Mouse (Mus musculus): ENCODE data around the gene Smad1. TPM values are rescaled to one million over a fixed set of nuclear protein-coding genes. Genes with fewer than 3 reads are reported as not detected.

Gene Smad1
- polyA plus RNA-seq, 1 experiment from 2014 or later, result 64.2 TPM

GRCm38 (mm10) chr8:79323121-79323520 lies 76.2 kb downstream of the Smad1 start:
- ATAC-seq (no peak), DNase-seq (ENCODE audit: low spot score) (no peak)
- H3K36me3 ChIP-seq (ENCODE audit: control insufficient read depth, insufficient read depth, low read length), result no peaks in the 10 kb centered on the region
- no peak overlapping the region for H3K9ac ChIP-seq (ENCODE audit: low read length)
- 75% methylated on average over 7 of the region's 7 CpGs for WGBS
- no peaks in the 10 kb centered on the region for H3K27me3 ChIP-seq (replicated peaks; ENCODE audit: control insufficient read depth, insufficient read depth, low read length)
- H3K9me3 ChIP-seq (replicated peaks; ENCODE audit: control insufficient read depth, low read length), result no peaks in the 10 kb centered on the region
- H3K27ac ChIP-seq (ENCODE audit: low read depth, low read length), result no peak overlapping the region
- H3K4me1 ChIP-seq (ENCODE audit: control insufficient read depth, insufficient read depth, low read length), result no peaks in the 10 kb centered on the region
- no peak overlapping the region for H3K4me2 ChIP-seq (ENCODE audit: low read length)
- H3K4me3 ChIP-seq (ENCODE audit: low read depth, low read length), result no peak overlapping the region

- no peak for ATAC-seq
- no peak for DNase-seq (ENCODE audit: low spot score)
- H3K4me3 ChIP-seq (ENCODE audit: low read depth, low read length), result no peak overlapping the region
- H3K9me3 ChIP-seq (replicated peaks; ENCODE audit: control insufficient read depth, low read length), result no peaks in the 10 kb centered on the region
- H3K4me2 ChIP-seq (ENCODE audit: low read length), result no peak overlapping the region
- no peaks in the 10 kb centered on the region for H3K36me3 ChIP-seq (ENCODE audit: control insufficient read depth, insufficient read depth, low read length)
- H3K9ac ChIP-seq (ENCODE audit: low read length), result no peak overlapping the region
- H3K27ac ChIP-seq (ENCODE audit: low read depth, low read length), result no peak overlapping the region
- H3K4me1 ChIP-seq (ENCODE audit: control insufficient read depth, insufficient read depth, low read length), result no peaks in the 10 kb centered on the region
- no peaks in the 10 kb centered on the region for H3K27me3 ChIP-seq (replicated peaks; ENCODE audit: control insufficient read depth, insufficient read depth, low read length)
- WGBS, result 81% methylated on average over 2 of the region's 2 CpGs
Observed at GRCm38 (mm10) chr8:79310801-79311200, 88.5 kb downstream of the Smad1 start.

- Histone ChIP-seq H3K36me3 (ENCODE audit: control insufficient read depth, insufficient read depth, low read length) (no peaks in the 10 kb centered on the region), H3K27ac (ENCODE audit: low read depth, low read length) (no peak overlapping the region), H3K4me1 (ENCODE audit: control insufficient read depth, insufficient read depth, low read length) (no peaks in the 10 kb centered on the region), H3K27me3 (replicated peaks; ENCODE audit: control insufficient read depth, insufficient read depth, low read length) (no peaks in the 10 kb centered on the region), H3K4me3 (ENCODE audit: low read depth, low read length) (no peak overlapping the region), H3K9me3 (replicated peaks; ENCODE audit: control insufficient read depth, low read length) (no peaks in the 10 kb centered on the region), H3K9ac (ENCODE audit: low read length) (no peak overlapping the region), H3K4me2 (ENCODE audit: low read length) (no peak overlapping the region)
- 70% methylated on average over 5 of the region's 5 CpGs for whole genome bisulfite sequencing
- DNase-seq (ENCODE audit: low spot score) (no peak), ATAC-seq (no peak)
Observed at GRCm38 (mm10) chr8:79305941-79306340, 93.4 kb downstream of the Smad1 start.

- Histone ChIP-seq H3K36me3 (ENCODE audit: control insufficient read depth, insufficient read depth, low read length) (no peaks in the 10 kb centered on the region), H3K9me3 (replicated peaks; ENCODE audit: control insufficient read depth, low read length) (no peaks in the 10 kb centered on the region), H3K27me3 (replicated peaks; ENCODE audit: control insufficient read depth, insufficient read depth, low read length) (no peaks in the 10 kb centered on the region), H3K9ac (ENCODE audit: low read length) (no peak overlapping the region), H3K27ac (ENCODE audit: low read depth, low read length) (no peak overlapping the region), H3K4me3 (ENCODE audit: low read depth, low read length) (no peak overlapping the region), H3K4me1 (ENCODE audit: control insufficient read depth, insufficient read depth, low read length) (no peaks in the 10 kb centered on the region), H3K4me2 (ENCODE audit: low read length) (no peak overlapping the region)
- 82% methylated on average over 3 of the region's 3 CpGs for WGBS
- ATAC-seq (no peak), DNase-seq (ENCODE audit: low spot score) (no peak)
Observed at GRCm38 (mm10) chr8:79301548-79301947, 97.8 kb downstream of the Smad1 start.

- H3K36me3 ChIP-seq (ENCODE audit: control insufficient read depth, insufficient read depth, low read length), result no peaks in the 10 kb centered on the region
- H3K9me3 ChIP-seq (replicated peaks; ENCODE audit: control insufficient read depth, low read length), result no peaks in the 10 kb centered on the region
- no peak for ATAC-seq
- DNase-seq (ENCODE audit: low spot score), result no peak
- no peak overlapping the region for H3K4me3 ChIP-seq (ENCODE audit: low read depth, low read length)
- H3K4me1 ChIP-seq (ENCODE audit: control insufficient read depth, insufficient read depth, low read length), result peaks cover 5% of the 10 kb centered on the region
- no peak overlapping the region for H3K27ac ChIP-seq (ENCODE audit: low read depth, low read length)
- no peaks in the 10 kb centered on the region for H3K27me3 ChIP-seq (replicated peaks; ENCODE audit: control insufficient read depth, insufficient read depth, low read length)
- 88% methylated on average over 5 of the region's 5 CpGs for WGBS
- H3K9ac ChIP-seq (ENCODE audit: low read length), result no peak overlapping the region
- no peak overlapping the region for H3K4me2 ChIP-seq (ENCODE audit: low read length)
Observed at GRCm38 (mm10) chr8:79299704-79300103, 99.6 kb downstream of the Smad1 start.

- Histone ChIP-seq H3K27ac (ENCODE audit: low read depth, low read length) (no peak overlapping the region), H3K4me3 (ENCODE audit: low read depth, low read length) (no peak overlapping the region), H3K36me3 (ENCODE audit: control insufficient read depth, insufficient read depth, low read length) (no peaks in the 10 kb centered on the region), H3K27me3 (replicated peaks; ENCODE audit: control insufficient read depth, insufficient read depth, low read length) (no peaks in the 10 kb centered on the region), H3K9me3 (replicated peaks; ENCODE audit: control insufficient read depth, low read length) (no peaks in the 10 kb centered on the region), H3K9ac (ENCODE audit: low read length) (no peak overlapping the region), H3K4me1 (ENCODE audit: control insufficient read depth, insufficient read depth, low read length) (peaks cover 16% of the 10 kb centered on the region), H3K4me2 (ENCODE audit: low read length) (no peak overlapping the region)
- DNase-seq (ENCODE audit: low spot score) (peak; percentile 80), ATAC-seq (no peak)
- WGBS, result 24% methylated on average over 3 of the region's 3 CpGs
Observed at GRCm38 (mm10) chr8:79297763-79298162, 101.6 kb downstream of the Smad1 start.

GRCm38 (mm10) chr8:79295276-79296105 lies 103.8 kb downstream of the Smad1 start:
- H3K4me2 ChIP-seq (ENCODE audit: low read length), result peak overlapping the region; percentile 89
- peak overlapping the region; percentile 63 for H3K4me3 ChIP-seq (ENCODE audit: low read depth, low read length)
- H3K36me3 ChIP-seq (ENCODE audit: control insufficient read depth, insufficient read depth, low read length), result no peaks in the 10 kb centered on the region
- ATAC-seq, result no peak
- no peaks in the 10 kb centered on the region for H3K27me3 ChIP-seq (replicated peaks; ENCODE audit: control insufficient read depth, insufficient read depth, low read length)
- WGBS, result 14% methylated on average over 18 of the region's 18 CpGs
- peak overlapping the region; percentile 96 for H3K27ac ChIP-seq (ENCODE audit: low read depth, low read length)
- peak overlapping the region; percentile 88 for H3K9ac ChIP-seq (ENCODE audit: low read length)
- no peaks in the 10 kb centered on the region for H3K9me3 ChIP-seq (replicated peaks; ENCODE audit: control insufficient read depth, low read length)
- H3K4me1 ChIP-seq (ENCODE audit: control insufficient read depth, insufficient read depth, low read length), result peaks cover 16% of the 10 kb centered on the region
- DNase-seq (ENCODE audit: low spot score), result no peak

- H3K27me3 ChIP-seq (replicated peaks; ENCODE audit: control insufficient read depth, insufficient read depth, low read length), result no peaks in the 10 kb centered on the region
- H3K9ac ChIP-seq (ENCODE audit: low read length), result peak within 1 kb of the TSS; percentile 88
- peaks cover 16% of the 10 kb centered on the region for H3K4me1 ChIP-seq (ENCODE audit: control insufficient read depth, insufficient read depth, low read length)
- DNase-seq (ENCODE audit: low spot score), result peak; percentile 98
- H3K36me3 ChIP-seq (ENCODE audit: control insufficient read depth, insufficient read depth, low read length), result no peaks in the 10 kb centered on the region
- ATAC-seq, result peak; percentile 97
- peak within 1 kb of the TSS; percentile 89 for H3K4me2 ChIP-seq (ENCODE audit: low read length)
- no peaks in the 10 kb centered on the region for H3K9me3 ChIP-seq (replicated peaks; ENCODE audit: control insufficient read depth, low read length)
- peak within 1 kb of the TSS; percentile 96 for H3K27ac ChIP-seq (ENCODE audit: low read depth, low read length)
- under 1% methylated on average over 56 of the region's 74 CpGs for WGBS
- H3K4me3 ChIP-seq (ENCODE audit: low read depth, low read length), result peak within 1 kb of the TSS; percentile 63
Observed at GRCm38 (mm10) chr8:79294610-79295275, 104.6 kb downstream of the Smad1 start, which contains the start of gene Mmaa. Gene Mmaa (minus strand): TSS chr8:79294937.

- H3K9me3 ChIP-seq (replicated peaks; ENCODE audit: control insufficient read depth, low read length), result no peaks in the 10 kb centered on the region
- ATAC-seq (no peak), DNase-seq (ENCODE audit: low spot score) (no peak)
- H3K9ac ChIP-seq (ENCODE audit: low read length), result peak overlapping the region; percentile 88; the same call in 1 of the 2 replicates
- H3K36me3 ChIP-seq (ENCODE audit: control insufficient read depth, insufficient read depth, low read length), result no peaks in the 10 kb centered on the region
- H3K27ac ChIP-seq (ENCODE audit: low read depth, low read length), result no peak overlapping the region
- H3K4me3 ChIP-seq (ENCODE audit: low read depth, low read length), result peak overlapping the region; percentile 63
- peak overlapping the region; percentile 89 for H3K4me2 ChIP-seq (ENCODE audit: low read length)
- WGBS, result 65% methylated on average over 3 of the region's 3 CpGs
- peaks cover 16% of the 10 kb centered on the region for H3K4me1 ChIP-seq (ENCODE audit: control insufficient read depth, insufficient read depth, low read length)
- H3K27me3 ChIP-seq (replicated peaks; ENCODE audit: control insufficient read depth, insufficient read depth, low read length), result no peaks in the 10 kb centered on the region
Observed at GRCm38 (mm10) chr8:79293841-79294240, 105.5 kb downstream of the Smad1 start.
